Mouse (Mus musculus) limb, embryonic 12.5 days (tissue): Measurements from ENCODE around the gene Parp1. TPM values are rescaled to one million over a fixed set of nuclear protein-coding genes. Genes with fewer than 3 reads are reported as not detected.
"Not testable (repeated sequence)": the region's sequence is repeated elsewhere in the genome, so short reads cannot be mapped to it uniquely, and the experiment has no call there.

Experiments
- ATAC-seq: fragments of 200-750 bp; cut with Nextera tagmentation; 2 replicates; pipeline ENCODE4 v1.8.0; 2017; ENCODE audit warnings: low read depth, moderate TSS enrichment; ENCODE audit not compliant: insufficient number of reproducible peaks, insufficient read depth, low FRiP score, low TSS enrichment
- H3K27ac ChIP-seq: fragments of 300-500 bp; sonication (generic); 2 replicates; pipeline ENCODE4 v1.5.1; 2016; ENCODE audit warnings: mild to moderate bottlenecking, moderate library complexity
- H3K27me3 ChIP-seq: fragments of 300-500 bp; sonication (generic); 2 replicates; pipeline ENCODE4 v1.6.1; 2016; ENCODE audit warnings: mild to moderate bottlenecking, moderate library complexity
- H3K36me3 ChIP-seq: fragments of 300-500 bp; sonication (generic); 2 replicates; pipeline ENCODE4 v1.6.1; 2016; ENCODE audit warnings: mild to moderate bottlenecking, moderate library complexity
- H3K4me1 ChIP-seq: fragments of 300-500 bp; sonication (generic); replicated peaks from 2 replicates; pipeline ENCODE4 v1.6.1; 2016
- H3K4me2 ChIP-seq: fragments of 300-500 bp; sonication (generic); 2 replicates; pipeline ENCODE4 v1.6.1; 2016; ENCODE audit warnings: mild to moderate bottlenecking, moderate library complexity
- H3K4me3 ChIP-seq: fragments of 300-500 bp; sonication (generic); replicated peaks from 2 replicates; pipeline ENCODE4 v1.5.1; 2016; ENCODE audit warnings: mild to moderate bottlenecking
- H3K9ac ChIP-seq: fragments of 300-500 bp; sonication (generic); replicated peaks from 2 replicates; pipeline ENCODE4 v1.6.1; 2016; ENCODE audit warnings: mild to moderate bottlenecking, moderate library complexity
- H3K9me3 ChIP-seq: fragments of 300-500 bp; sonication (generic); 2 replicates; pipeline ENCODE4 v1.6.1; 2016; ENCODE audit warnings: mild to moderate bottlenecking, moderate library complexity
- WGBS: fragments of 180-500 bp; shearing (Covaris S2); methylation state at CpG from one replicate; pipeline ENCODE4 v1.1.7; 2016; 5-methylcytosine and 5-hydroxymethylcytosine counted together
- polyA plus RNA-seq: library from polyadenylated mRNA; unstranded; fragments of >200 nt; fragmentation: Nextera tagmentation; extraction: Ambion mirVana; gene quantifications from 2 replicates; pipeline ENCODE4 v1.2.1, GENCODE M21; 2016

Gene Parp1
- polyA plus RNA-seq, 1 experiment from 2014 or later: 203 TPM

- 95% methylated on average over 17 of the region's 17 CpGs for WGBS
Observed at GRCm38 (mm10) chr1:180587792-180588442, 19.2 kb downstream of the Parp1 start.

GRCm38 (mm10) chr1:180600578-180600977 lies 31.9 kb downstream of the Parp1 start:
- peaks cover 92% of the 10 kb centered on the region for H3K36me3 ChIP-seq

More at GRCm38 (mm10) chr1:180587792-180588442, 19.2 kb downstream of the Parp1 start:
- no peaks in the 10 kb centered on the region for H3K27me3 ChIP-seq
- H3K9ac ChIP-seq: no peak overlapping the region
- no peaks in the 10 kb centered on the region for H3K9me3 ChIP-seq
- ATAC-seq: no peak
- H3K4me3 ChIP-seq: no peak overlapping the region
- no peak overlapping the region for H3K4me2 ChIP-seq
- H3K4me1 ChIP-seq: no peaks in the 10 kb centered on the region
- H3K36me3 ChIP-seq: peaks cover 100% of the 10 kb centered on the region
- no peak overlapping the region for H3K27ac ChIP-seq

GRCm38 (mm10) chr1:180601806-180602205 lies 33.1 kb downstream of the Parp1 start:
- no peak for ATAC-seq

More at GRCm38 (mm10) chr1:180600578-180600977, 31.9 kb downstream of the Parp1 start:
- Histone ChIP-seq H3K27me3 (no peaks in the 10 kb centered on the region), H3K27ac (no peak overlapping the region), H3K4me3 (no peak overlapping the region), H3K9me3 (no peaks in the 10 kb centered on the region), H3K4me2 (no peak overlapping the region), H3K4me1 (no peaks in the 10 kb centered on the region), H3K9ac (no peak overlapping the region)
- no peak for ATAC-seq
- WGBS: 87% methylated on average over 6 of the region's 6 CpGs

GRCm38 (mm10) chr1:180604579-180604978 lies 35.9 kb downstream of the Parp1 start:
- WGBS: 72% methylated on average over 4 of the region's 4 CpGs

More at GRCm38 (mm10) chr1:180601806-180602205, 33.1 kb downstream of the Parp1 start:
- H3K9ac ChIP-seq: no peak overlapping the region
- no peaks in the 10 kb centered on the region for H3K9me3 ChIP-seq
- H3K27ac ChIP-seq: no peak overlapping the region
- H3K4me1 ChIP-seq: 0 out of 2 replicates have a peak, but pooled peaks cover under 1% of the 10 kb centered on the region
- H3K4me2 ChIP-seq: no peak overlapping the region
- no peak overlapping the region for H3K4me3 ChIP-seq
- no peaks in the 10 kb centered on the region for H3K27me3 ChIP-seq
- 94% methylated on average over 6 of the region's 6 CpGs for WGBS
- peaks cover 79% of the 10 kb centered on the region for H3K36me3 ChIP-seq

GRCm38 (mm10) chr1:180606106-180606505 lies 37.4 kb downstream of the Parp1 start:
- H3K9ac ChIP-seq: no peak overlapping the region
- H3K4me1 ChIP-seq: 0 out of 2 replicates have a peak, but pooled peaks cover 6% of the 10 kb centered on the region
- H3K36me3 ChIP-seq: peaks cover 36% of the 10 kb centered on the region
- 10% methylated on average over 3 of the region's 3 CpGs for WGBS
- H3K4me2 ChIP-seq: no peak overlapping the region
- H3K27me3 ChIP-seq: no peaks in the 10 kb centered on the region
- ATAC-seq: no peak
- no peak overlapping the region for H3K4me3 ChIP-seq
- H3K27ac ChIP-seq: no peak overlapping the region
- no peaks in the 10 kb centered on the region for H3K9me3 ChIP-seq

More at GRCm38 (mm10) chr1:180604579-180604978, 35.9 kb downstream of the Parp1 start:
- H3K4me3 ChIP-seq: no peak overlapping the region
- H3K4me2 ChIP-seq: no peak overlapping the region
- no peaks in the 10 kb centered on the region for H3K9me3 ChIP-seq
- no peaks in the 10 kb centered on the region for H3K27me3 ChIP-seq
- 0 out of 2 replicates have a peak, but pooled peaks cover 6% of the 10 kb centered on the region for H3K4me1 ChIP-seq
- peaks cover 52% of the 10 kb centered on the region for H3K36me3 ChIP-seq
- no peak overlapping the region; the same call in 1 of the 2 replicates for H3K27ac ChIP-seq
- no peak overlapping the region for H3K9ac ChIP-seq
- no peak for ATAC-seq

- no peak overlapping the region for H3K9ac ChIP-seq
- no peak overlapping the region for H3K4me3 ChIP-seq
- no peak overlapping the region for H3K4me2 ChIP-seq
- peaks cover 28% of the 10 kb centered on the region for H3K36me3 ChIP-seq
- no peak overlapping the region for H3K27ac ChIP-seq
- WGBS: 55% methylated on average over 10 of the region's 10 CpGs
- H3K27me3 ChIP-seq: no peaks in the 10 kb centered on the region
- H3K9me3 ChIP-seq: peaks cover 7% of the 10 kb centered on the region
- 0 out of 2 replicates have a peak, but pooled peaks cover 6% of the 10 kb centered on the region for H3K4me1 ChIP-seq
- no peak for ATAC-seq
Observed at GRCm38 (mm10) chr1:180606796-180607577, 38.3 kb downstream of the Parp1 start.

- Histone ChIP-seq H3K4me3 (no peak overlapping the region), H3K4me1 (0 out of 2 replicates have a peak, but pooled peaks cover 6% of the 10 kb centered on the region), H3K36me3 (peaks cover 22% of the 10 kb centered on the region), H3K27ac (no peak overlapping the region), H3K9ac (no peak overlapping the region), H3K4me2 (no peak overlapping the region), H3K9me3 (peaks cover 7% of the 10 kb centered on the region), H3K27me3 (no peaks in the 10 kb centered on the region)
- 87% methylated on average over 2 of the region's 2 CpGs for WGBS
- no peak for ATAC-seq
Observed at GRCm38 (mm10) chr1:180607578-180607879, 38.8 kb downstream of the Parp1 start.

- 93% methylated on average over 11 of the region's 14 CpGs for WGBS
- H3K9ac ChIP-seq, ATAC-seq, H3K4me2 ChIP-seq, H3K27me3 ChIP-seq, H3K9me3 ChIP-seq, H3K4me3 ChIP-seq, H3K4me1 ChIP-seq, H3K36me3 ChIP-seq, H3K27ac ChIP-seq: not testable (repeated sequence)
Observed at GRCm38 (mm10) chr1:180611842-180612241, 43.1 kb downstream of the Parp1 start.

GRCm38 (mm10) chr1:180616762-180617161 lies 48.0 kb downstream of the Parp1 start:
- WGBS: 93% methylated on average over 3 of the region's 3 CpGs
- Histone ChIP-seq H3K9ac (no peak overlapping the region), H3K4me1 (no peaks in the 10 kb centered on the region), H3K4me3 (no peak overlapping the region), H3K36me3 (no peaks in the 10 kb centered on the region), H3K27ac (no peak overlapping the region), H3K9me3 (peaks cover 2% of the 10 kb centered on the region), H3K27me3 (no peaks in the 10 kb centered on the region), H3K4me2 (no peak overlapping the region)
- ATAC-seq: no peak

- Histone ChIP-seq H3K4me2 (no peak overlapping the region), H3K4me3 (no peak overlapping the region), H3K27me3 (no peaks in the 10 kb centered on the region), H3K9me3 (peaks cover 5% of the 10 kb centered on the region; the same call in 1 of the 2 replicates), H3K36me3 (no peaks in the 10 kb centered on the region), H3K27ac (no peak overlapping the region), H3K4me1 (no peaks in the 10 kb centered on the region), H3K9ac (no peak overlapping the region)
- WGBS: 83% methylated on average over 4 of the region's 4 CpGs
- no peak for ATAC-seq
Observed at GRCm38 (mm10) chr1:180622389-180622788, 53.7 kb downstream of the Parp1 start.

- no peak overlapping the region for H3K4me2 ChIP-seq
- WGBS: 96% methylated on average over 2 of the region's 2 CpGs
- no peaks in the 10 kb centered on the region for H3K4me1 ChIP-seq
- no peaks in the 10 kb centered on the region for H3K27me3 ChIP-seq
- no peak overlapping the region for H3K9ac ChIP-seq
- H3K4me3 ChIP-seq: no peak overlapping the region
- peaks cover 5% of the 10 kb centered on the region; the same call in 1 of the 2 replicates for H3K9me3 ChIP-seq
- no peak for ATAC-seq
- no peak overlapping the region for H3K27ac ChIP-seq
- no peaks in the 10 kb centered on the region for H3K36me3 ChIP-seq
Observed at GRCm38 (mm10) chr1:180623911-180624310, 55.2 kb downstream of the Parp1 start.
